Mouse (Mus musculus): ENCODE data around the gene Galnt6.
"Not testable (repeated sequence)": the region's sequence is repeated elsewhere in the genome, so short reads cannot be mapped to it uniquely, and the experiment has no call there.

The Galnt6 gene

DNA sequence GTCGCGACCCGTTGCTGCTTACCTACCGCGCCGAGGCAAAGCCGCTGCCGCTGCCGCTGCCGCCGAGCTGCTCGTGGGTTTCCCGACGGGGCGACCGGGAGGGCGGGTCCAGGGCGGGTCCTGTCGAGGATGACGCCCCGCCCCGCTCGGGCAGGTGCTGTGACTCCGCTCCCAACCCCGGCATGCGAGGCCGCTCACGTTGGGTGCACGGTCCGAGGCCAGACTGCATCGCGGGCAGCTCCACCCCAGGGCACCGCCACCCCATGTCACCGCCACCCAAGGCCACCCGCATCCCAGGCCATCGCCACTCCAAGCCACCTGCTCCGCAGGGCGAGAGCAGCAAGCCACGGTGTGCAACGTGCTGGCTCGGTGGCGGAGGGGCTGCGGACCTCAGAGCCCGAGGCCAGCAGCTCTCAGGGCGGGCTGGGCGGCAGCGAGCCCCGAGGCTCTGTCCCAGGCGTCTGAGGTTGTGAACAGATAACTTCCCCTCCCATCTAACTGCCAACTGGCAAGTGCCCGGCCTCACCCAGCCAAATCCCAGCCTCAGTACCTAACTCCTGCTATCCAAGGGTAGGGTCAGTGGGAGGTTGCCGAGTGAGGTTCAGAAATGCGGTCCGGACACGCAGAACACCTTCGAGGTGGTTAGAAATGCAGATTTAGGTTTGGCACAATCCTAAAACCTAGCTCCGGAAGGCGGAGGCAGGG is at the start of gene Galnt6:
TSS of gene Galnt6 (minus strand) at position 96 of the 705 bp plus-strand sequence.
- peak; percentile 86 for DNase-seq

DNA sequence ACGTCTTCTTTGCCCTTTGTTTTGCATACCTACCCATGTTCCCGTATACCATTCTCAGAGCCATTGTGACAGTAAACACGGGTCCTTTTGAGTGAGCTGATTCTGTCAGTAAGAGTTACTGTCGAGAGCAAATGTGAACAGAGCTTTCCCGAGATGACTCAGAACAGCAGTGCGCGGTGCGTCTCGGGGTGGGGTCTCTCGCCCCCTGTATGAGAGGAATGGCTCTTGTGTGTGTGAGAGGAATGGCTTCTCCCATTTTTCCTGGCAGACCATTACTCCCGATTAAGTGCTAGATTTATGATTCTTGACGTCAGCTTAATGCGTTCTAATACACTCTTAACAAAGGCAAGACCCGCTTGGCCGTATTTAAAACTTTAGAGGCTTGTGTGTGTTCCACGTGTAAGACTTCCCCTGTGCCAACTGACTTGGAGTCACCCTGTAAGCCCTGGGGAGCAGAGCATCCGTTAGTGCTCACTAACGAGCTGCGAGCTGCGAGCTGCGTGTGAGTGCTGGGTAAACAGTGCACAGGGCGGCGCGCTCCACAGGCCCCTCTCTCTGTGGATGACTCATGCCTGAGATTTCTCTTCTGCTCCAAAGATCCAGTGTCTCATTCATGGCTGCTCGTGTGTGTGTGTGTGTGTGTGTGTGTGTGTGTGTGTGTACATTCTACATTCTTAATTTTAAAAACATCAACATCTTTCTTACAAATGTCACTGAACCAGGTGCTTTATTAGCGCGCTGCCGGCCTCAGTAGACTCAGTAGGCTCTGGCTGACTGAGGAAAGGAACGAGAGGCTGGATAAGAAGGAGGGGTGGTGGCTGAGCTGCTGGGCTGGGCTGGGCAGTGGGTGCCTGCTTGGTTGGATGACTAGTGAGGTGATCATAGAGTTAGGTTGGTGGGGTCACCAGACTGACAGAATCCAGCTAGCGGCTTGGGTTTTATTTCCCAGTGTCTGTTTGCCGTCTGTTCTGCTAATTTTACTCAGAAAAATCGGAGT is 48.1 kb upstream of the Galnt6 start:
- no peak for DNase-seq

- no peak for DNase-seq
These were observed 47.2 kb upstream of the Galnt6 start for GRCm38 (mm10) chr15:100776424-100776823.

- DNase-seq: no peak
These were observed 46.3 kb upstream of the Galnt6 start for GRCm38 (mm10) chr15:100775189-100776166.

- not testable (repeated sequence) for DNase-seq
These were observed 44.7 kb upstream of the Galnt6 start for GRCm38 (mm10) chr15:100773859-100774258.

DNA sequence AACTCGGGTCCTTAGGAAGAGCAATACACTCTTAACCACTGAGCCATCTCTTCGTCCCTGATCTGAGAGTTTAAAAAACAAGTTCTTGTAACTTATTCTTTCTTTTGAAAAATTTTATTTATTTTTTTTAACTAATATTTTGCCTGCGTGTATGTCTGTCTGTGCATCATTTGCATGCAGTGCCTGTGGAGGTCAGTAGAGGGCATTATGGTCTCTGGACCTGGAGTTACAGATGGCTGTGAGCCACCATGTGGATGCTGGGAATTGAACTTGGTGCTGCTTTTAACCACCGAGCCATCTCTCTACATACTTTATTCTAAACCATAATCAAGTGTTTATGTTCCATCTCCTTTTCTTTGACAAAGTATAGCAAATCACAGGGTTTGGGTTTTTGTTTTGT is 43.5 kb upstream of the Galnt6 start:
- DNase-seq: no peak

GRCm38 (mm10) chr15:100770338-100770737 is 41.2 kb upstream of the Galnt6 start:
- DNase-seq: no peak

DNA sequence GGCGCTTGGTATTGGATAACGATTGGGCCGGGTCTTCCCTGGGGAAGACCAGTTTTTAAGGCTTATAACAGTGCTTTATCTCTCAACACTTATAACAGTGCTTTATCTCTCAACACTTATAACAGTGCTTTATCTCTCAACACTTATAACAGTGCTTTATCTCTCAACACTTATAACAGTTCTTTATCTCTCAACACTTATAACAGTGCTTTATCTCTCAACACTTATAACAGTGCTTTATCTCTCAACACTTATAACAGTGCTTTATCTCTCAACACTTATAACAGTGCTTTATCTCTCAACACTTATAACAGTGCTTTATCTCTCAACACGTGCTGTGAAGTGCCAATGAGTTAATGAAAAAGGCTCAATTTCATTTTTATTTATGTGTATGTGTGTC is 39.8 kb upstream of the Galnt6 start:
- not testable (repeated sequence) for DNase-seq

- no peak for DNase-seq
These were observed 38.7 kb upstream of the Galnt6 start for GRCm38 (mm10) chr15:100767851-100768250.

GRCm38 (mm10) chr15:100766826-100767225 is 37.6 kb upstream of the Galnt6 start:
- DNase-seq: no peak

DNA sequence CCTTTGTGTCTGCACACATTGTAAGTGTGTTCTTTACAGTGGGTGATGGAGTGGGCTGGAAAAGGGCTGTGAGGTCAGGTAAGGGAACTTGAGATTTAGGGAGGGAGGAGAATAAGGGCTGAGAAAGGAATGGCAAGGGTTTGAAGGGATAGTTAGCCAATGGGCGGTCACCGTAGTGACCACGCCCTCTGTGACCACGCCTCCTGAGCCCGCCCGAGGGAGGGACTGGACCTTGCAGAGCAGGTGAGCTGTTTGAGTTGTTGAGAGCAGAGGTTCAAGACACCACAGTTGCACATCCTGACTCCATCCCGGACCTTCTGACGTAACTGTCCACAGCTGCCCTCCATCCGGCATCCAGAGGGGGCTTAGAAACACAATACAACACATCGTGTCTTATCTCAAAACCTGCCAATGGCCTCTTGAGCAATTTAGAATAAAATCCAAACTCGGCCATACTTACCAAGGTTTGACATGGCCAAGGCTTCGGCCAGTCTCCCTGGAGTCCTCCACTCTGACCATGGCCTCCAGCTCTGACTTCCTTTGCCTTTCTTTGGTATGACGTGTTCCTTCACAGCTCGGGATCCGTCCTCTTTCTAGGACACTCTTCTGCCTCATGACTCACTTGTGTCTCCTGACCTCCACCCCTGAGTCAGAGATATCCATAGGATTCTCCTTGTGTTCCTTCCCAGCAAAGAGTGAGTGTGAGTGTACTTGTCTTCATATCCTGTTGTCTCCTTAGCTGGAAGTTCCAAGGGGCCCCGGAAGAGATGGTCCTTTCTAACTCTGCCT is 35.2 kb upstream of the Galnt6 start:
- no peak for DNase-seq

GRCm38 (mm10) chr15:100762649-100763048 is 33.5 kb upstream of the Galnt6 start:
- no peak for DNase-seq

DNA sequence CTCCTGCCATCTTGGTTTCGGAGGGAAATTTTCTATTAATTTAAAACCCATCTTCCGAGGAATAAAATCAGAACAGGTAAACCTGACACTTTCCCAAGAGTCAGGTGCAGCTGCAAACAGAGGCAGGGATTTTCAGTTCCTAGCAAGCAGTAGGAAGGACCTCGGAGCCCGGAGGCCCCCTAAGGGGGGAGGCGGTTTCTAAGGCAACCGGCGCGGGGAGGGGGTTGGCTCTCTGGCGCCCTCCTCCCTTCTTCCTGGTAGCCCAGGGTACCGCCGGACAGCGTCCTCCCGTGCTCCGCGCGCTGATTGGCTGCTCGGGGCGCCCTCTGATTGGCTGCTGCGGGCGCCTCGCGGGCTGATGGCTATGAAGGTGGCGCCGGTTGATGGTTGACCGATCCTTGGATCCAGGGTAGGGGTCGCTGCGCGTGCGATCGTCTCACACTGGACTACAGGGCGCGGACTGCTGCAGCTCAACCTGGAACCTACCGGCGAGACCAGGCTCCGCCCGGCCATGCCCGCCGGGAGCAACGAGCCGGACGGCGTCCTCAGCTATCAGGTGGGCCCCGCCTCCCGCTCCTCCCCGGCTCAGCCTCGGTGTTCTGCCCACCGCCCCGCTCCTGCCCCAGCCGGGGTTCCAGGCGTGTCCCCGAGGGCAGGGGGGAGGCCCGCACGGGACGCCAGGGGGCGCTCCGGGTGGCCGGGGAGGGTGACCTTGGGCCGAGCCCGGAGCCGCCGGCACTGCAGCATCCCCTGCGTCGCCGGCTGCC is 32.4 kb upstream of the Galnt6 start, which contains the start of gene Slc4a8:
TSS of gene Slc4a8 (plus strand) at position 329 of the 767 bp plus-strand sequence.
- DNase-seq: peak; percentile 88

DNA sequence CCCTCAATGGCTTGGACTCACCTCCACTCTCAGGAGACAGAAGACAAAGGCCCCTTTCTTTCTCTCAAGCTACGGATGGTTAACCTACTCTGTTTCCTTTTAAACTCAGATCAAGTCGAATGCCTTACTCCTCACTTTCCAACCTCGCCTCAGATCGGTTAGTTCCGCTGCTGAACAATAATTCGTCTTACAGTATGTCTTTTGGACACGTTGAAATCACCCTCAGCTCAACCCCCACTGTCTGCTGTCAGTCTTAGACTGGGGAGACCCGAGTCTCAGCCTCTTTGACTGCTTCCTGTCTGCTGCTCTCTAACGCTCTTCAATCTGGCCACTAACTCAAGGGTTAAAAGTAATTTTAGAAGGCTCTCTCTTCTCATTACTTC is 31.9 kb upstream of the Galnt6 start:
- no peak for DNase-seq

- no peak for DNase-seq
These were observed 30.1 kb upstream of the Galnt6 start for GRCm38 (mm10) chr15:100759286-100759685.

DNA sequence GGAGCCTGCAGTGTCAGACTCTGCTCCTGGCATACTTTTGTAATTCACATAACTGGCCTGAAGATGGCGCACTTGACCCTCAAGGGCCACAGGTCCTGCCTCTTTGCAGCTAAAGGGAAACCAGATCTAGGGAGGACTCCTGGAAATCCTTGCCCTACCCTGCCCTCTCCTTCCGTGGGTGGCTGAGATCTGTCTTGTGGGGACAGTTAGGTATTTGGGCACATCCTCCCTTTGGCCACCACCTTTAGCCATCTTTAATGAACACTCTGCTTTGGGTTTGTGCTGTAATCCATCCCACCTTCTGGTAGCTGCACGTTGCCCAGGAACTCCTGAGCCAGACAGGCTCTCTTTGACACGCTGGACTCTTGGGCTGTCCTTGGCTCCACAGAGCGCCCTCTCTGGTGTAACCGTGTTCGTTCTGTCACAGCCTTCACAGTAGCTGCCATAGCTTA is 28.4 kb upstream of the Galnt6 start:
- DNase-seq: peak; percentile 74

DNA sequence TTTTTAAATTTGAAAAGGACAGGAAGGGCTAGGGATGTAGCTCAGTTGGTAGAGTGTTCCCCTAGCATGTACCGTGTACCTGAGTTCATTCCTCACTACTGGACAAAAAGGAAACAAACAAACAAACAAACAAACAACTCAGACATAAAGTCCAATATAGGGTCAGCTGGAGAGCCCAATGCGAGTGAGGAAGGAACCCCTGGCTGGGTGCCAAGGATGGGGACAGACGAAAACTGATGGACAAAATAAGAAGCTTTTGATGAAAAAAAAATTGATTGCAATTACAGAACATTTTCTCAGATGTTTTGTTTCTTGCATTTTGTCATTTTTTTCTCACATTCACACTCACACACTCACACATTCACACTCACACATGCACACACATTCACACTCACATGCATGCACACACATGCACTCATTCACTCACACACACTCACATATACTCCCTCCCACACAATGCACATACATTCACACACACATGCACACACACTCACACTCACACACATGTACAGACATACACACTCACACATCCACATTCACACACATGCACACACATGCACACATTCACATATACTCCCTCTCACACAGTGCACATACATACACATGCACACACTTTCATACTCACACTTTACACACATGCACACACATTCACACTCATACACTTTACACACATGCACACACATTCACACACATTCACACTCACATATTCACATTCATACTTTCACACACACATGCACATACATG is 26.9 kb upstream of the Galnt6 start:
- DNase-seq: no peak

GRCm38 (mm10) chr15:100755498-100755859 is 26.3 kb upstream of the Galnt6 start:
- DNase-seq: no peak

- peak; percentile 82 for DNase-seq
These were observed 25.8 kb upstream of the Galnt6 start for GRCm38 (mm10) chr15:100754805-100755497.
